Mouse (Mus musculus) heart, embryonic 10.5 days (tissue): ENCODE results near the gene Ncor2. TPM values are rescaled to one million over a fixed set of nuclear protein-coding genes. Genes with fewer than 3 reads are reported as not detected.
A peak's percentile ranks its signal among the peaks of the same experiment; 100 is the strongest.

Source experiments
- DNase-seq: peaks from one replicate; pipeline ENCODE4 v3.0.0-alpha.2; 2017; ENCODE audit warnings: low spot score
- H3K27ac ChIP-seq: fragments of 300-500 bp; sonication (generic); 2 replicates; pipeline ENCODE4 v1.5.1; 2016; ENCODE audit warnings: mild to moderate bottlenecking
- H3K27me3 ChIP-seq: fragments of 300-500 bp; sonication (generic); 2 replicates; pipeline ENCODE4 v1.6.1; 2016; ENCODE audit warnings: mild to moderate bottlenecking; ENCODE audit not compliant: poor library complexity, insufficient read depth, severe bottlenecking
- H3K36me3 ChIP-seq: fragments of 300-500 bp; sonication (generic); 2 replicates; pipeline ENCODE4 v1.6.1; 2016; ENCODE audit warnings: mild to moderate bottlenecking, moderate library complexity
- H3K4me1 ChIP-seq: fragments of 300-500 bp; sonication (generic); 2 replicates; pipeline ENCODE4 v1.6.1; 2016; ENCODE audit warnings: mild to moderate bottlenecking
- H3K4me3 ChIP-seq: fragments of 300-500 bp; sonication (generic); 2 replicates; pipeline ENCODE4 v1.5.1; 2016; ENCODE audit warnings: mild to moderate bottlenecking, moderate library complexity
- H3K9me3 ChIP-seq: fragments of 300-500 bp; sonication (generic); 2 replicates; pipeline ENCODE4 v1.6.1; 2016; ENCODE audit warnings: mild to moderate bottlenecking, moderate library complexity
- WGBS: fragments of 180-500 bp; shearing (Covaris S2); methylation state at CpG from one replicate; pipeline ENCODE4 v1.1.7; 2016; 5-methylcytosine and 5-hydroxymethylcytosine counted together
- polyA plus RNA-seq: library from polyadenylated mRNA; unstranded; fragments of >200 nt; fragmentation: Nextera tagmentation; extraction: Ambion mirVana; gene quantifications from 2 replicates; pipeline ENCODE4 v1.2.1, GENCODE M21; 2016

The Ncor2 gene
- polyA plus RNA-seq, 1 experiment from 2014 or later: 23.3 TPM

DNA sequence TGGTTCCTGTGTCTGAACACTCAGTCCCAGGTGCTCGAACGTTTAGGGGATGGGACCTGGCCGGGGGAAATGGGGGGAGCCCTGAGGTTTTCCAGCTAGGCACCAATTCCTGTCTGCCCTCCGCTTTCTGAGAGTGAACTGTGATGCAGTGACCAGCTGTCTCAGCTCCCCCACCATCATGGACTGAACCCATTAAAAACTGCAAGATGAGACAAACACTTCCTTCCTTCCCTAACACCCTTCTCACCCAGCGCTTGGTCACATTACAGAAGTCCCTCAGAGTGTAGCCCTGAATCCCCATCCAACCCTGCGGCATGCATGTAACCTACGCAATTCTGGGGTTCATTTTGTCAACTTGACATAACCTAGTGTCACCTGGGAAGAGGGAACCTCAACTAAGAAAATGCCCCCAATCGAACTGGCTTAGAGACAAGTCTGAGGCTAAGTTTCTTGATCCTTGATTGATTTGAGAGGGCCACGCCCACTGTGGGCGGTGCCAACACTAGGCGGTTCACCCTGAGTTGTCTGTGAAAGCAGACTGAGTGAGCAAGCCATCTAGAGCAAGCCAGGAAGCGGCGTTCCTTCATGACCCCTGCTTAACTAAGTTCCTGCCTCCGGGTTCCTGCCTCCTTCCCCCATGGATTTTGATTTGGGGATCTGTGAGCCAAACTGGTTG is 41.9 kb downstream of the Ncor2 start:
- Histone ChIP-seq H3K9me3 (no peaks in the 10 kb centered on the region), H3K4me1 (peaks cover 94% of the 10 kb centered on the region), H3K27me3 (no peaks in the 10 kb centered on the region), H3K4me3 (no peak overlapping the region), H3K36me3 (0 out of 2 replicates have a peak, but pooled peaks cover 6% of the 10 kb centered on the region), H3K27ac (peak overlapping the region; percentile 60)
- WGBS: 51% methylated on average over 14 of the region's 14 CpGs
- DNase-seq: no peak

DNA sequence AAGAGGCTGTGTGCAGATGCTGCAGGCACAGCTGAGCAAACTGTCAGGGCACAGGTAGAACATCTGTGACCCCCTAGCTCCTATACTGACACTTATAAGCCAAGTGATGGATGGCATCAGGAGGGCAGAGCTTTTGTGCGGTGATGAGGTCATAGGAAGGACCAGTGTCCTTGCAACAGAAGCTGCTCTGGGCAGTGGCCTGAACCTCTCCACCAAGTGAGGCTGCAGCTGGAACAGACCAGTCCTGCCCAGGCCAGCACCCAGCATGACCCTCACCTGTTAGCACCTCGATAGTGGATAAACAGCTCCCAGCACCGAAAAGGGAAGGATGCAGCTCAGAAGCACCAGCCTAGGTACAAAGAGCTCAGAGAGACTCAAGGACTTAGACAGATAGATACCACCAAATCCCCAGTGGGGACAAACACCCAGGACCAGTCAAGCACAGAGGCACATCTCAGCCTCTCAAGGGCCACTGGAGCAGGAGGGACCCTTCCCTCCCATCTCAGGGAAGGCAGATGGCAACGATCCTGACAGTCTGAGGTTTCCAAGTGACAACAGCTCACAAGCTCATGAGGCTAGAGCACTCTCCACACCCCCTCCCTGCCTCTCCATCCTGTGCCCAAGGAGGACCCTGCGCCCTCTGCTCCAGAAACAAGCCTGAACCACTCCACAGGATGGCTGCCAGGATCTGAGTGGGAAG is 42.6 kb downstream of the Ncor2 start:
- Histone ChIP-seq H3K27ac (peak overlapping the region; percentile 60), H3K4me3 (no peak overlapping the region), H3K27me3 (no peaks in the 10 kb centered on the region), H3K36me3 (0 out of 2 replicates have a peak, but pooled peaks cover 6% of the 10 kb centered on the region), H3K4me1 (peaks cover 94% of the 10 kb centered on the region), H3K9me3 (no peaks in the 10 kb centered on the region)
- no peak for DNase-seq
- 57% methylated on average over 5 of the region's 5 CpGs for WGBS

DNA sequence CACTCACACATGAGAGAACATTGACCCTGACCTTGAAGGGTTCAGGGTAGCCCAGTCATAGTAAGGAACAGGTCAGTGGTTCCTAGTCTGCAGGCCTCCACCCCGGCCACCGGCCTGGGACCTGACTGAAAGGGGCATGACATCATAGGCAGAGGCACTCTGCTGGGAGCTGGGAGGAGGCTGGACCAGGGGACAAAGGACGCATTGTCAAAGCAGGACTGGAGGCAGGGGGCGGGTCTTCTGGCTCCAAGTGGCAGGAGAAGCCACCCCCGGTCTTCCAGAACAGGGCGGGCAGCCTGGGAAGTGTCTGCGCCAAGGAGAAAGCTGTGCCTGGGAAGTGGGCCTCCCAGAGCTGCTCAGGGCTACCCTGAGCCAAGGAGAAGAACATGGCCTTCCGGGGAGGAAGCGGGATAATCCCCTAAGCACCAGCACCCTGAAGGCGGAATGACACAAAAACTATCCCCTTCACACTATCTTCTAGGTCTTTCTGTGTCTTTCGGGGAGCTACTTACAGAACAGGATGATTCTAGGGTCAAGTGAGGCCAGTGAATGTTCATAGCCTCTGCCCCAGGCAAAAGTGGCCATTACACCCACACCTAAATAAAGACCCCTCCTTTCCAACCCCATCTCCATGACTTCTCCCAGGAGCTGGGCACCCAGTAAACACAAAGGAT is 44.1 kb downstream of the Ncor2 start:
- 17% methylated on average over 11 of the region's 11 CpGs for WGBS

DNA sequence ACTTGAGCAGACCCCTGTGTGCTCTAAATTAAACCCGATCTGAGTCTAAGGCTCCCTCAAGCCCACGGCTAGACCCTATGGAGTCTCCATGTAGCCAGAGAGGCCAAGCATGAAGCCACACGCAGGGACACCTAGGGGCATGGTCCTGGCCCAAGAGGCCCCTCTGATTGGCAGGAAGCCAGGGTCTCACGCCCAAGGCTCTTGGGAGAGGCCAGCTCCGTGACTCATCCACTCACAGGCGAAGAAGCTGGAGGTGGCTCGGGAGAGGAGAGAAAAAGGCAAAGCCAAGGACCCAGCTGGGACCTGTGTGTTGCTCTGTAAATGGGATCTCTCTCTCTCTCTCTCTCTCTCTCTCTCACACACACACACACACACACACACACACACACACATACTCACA is 44.6 kb downstream of the Ncor2 start:
- no peak for DNase-seq
- peaks cover 94% of the 10 kb centered on the region for H3K4me1 ChIP-seq
- peak overlapping the region; percentile 34 for H3K4me3 ChIP-seq
- H3K9me3 ChIP-seq: no peaks in the 10 kb centered on the region
- peak overlapping the region; percentile 86 for H3K27ac ChIP-seq
- H3K36me3 ChIP-seq: 0 out of 2 replicates have a peak, but pooled peaks cover 6% of the 10 kb centered on the region
- 41% methylated on average over 7 of the region's 7 CpGs for WGBS
- H3K27me3 ChIP-seq: no peaks in the 10 kb centered on the region

More for the DNA sequence above, 44.1 kb downstream of the Ncor2 start:
- Histone ChIP-seq H3K4me3 (peak overlapping the region; percentile 34), H3K27me3 (no peaks in the 10 kb centered on the region), H3K4me1 (peaks cover 94% of the 10 kb centered on the region), H3K36me3 (0 out of 2 replicates have a peak, but pooled peaks cover 6% of the 10 kb centered on the region), H3K9me3 (no peaks in the 10 kb centered on the region), H3K27ac (peak overlapping the region; percentile 86)
- peak; percentile 94 for DNase-seq

DNA sequence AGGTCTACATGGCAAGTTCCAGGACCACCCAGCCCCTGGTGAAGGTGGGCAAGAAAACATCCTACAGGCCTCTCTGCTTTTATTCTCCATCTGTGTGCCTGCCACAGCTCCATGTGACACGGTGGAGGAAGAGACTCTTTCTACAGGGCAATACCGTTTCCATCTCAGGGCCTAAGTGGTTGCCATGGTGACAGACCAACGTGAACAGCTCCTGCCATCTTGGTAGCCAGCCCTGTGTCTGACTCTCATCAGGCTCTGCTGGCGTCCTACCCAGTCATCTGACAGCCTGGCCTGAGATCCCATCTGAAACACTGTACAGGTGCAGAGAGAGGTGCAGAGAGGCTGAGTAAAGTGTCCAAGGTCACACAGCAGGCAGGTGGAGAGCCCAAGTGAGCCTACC is 45.4 kb downstream of the Ncor2 start:
- Histone ChIP-seq H3K4me1 (peaks cover 94% of the 10 kb centered on the region), H3K27ac (peak overlapping the region; percentile 86; the same call in 1 of the 2 replicates), H3K27me3 (no peaks in the 10 kb centered on the region), H3K36me3 (0 out of 2 replicates have a peak, but pooled peaks cover 3% of the 10 kb centered on the region), H3K9me3 (no peaks in the 10 kb centered on the region), H3K4me3 (no peak overlapping the region)
- WGBS: 56% methylated on average over 4 of the region's 4 CpGs
- DNase-seq: no peak

DNA sequence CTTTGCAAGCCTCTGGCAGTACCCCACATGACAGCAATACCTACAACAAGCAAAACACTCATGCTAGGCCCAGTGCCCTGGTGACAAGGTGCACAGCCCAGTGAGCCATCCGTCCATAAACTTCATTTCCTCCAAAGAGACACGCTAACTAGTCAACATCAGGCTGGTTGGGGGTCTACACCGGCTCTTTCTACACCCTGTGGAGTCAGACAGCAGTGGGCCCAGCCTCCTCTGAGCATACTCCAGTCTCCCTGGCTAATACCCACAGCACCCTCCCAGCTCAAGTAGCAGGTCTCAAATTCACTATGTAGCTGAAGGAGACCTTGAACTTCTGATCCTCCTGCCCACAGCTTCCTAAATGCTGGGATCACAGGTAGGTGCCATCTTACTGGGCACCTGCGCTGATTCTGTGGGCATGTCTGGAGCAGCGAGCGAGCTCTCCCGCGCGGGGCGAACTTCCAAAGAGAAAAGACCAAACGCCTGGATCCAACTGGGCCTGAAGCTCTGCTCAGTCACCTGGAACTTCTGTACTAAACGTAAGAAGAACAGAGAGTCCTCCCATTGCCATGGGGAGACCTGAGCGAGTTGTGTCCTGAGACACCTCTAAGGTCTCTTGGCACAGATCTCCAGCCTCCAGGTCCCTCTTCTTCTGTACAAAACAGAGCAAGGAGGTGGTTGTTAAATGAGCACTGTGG is 46.3 kb downstream of the Ncor2 start:
- DNase-seq: no peak
- Histone ChIP-seq H3K9me3 (no peaks in the 10 kb centered on the region), H3K4me3 (no peak overlapping the region), H3K27ac (0 out of 2 replicates have a peak overlapping the region, but pooled peaks have one; percentile 52), H3K4me1 (peaks cover 94% of the 10 kb centered on the region), H3K27me3 (no peaks in the 10 kb centered on the region), H3K36me3 (no peaks in the 10 kb centered on the region)
- WGBS: 94% methylated on average over 13 of the region's 13 CpGs

DNA sequence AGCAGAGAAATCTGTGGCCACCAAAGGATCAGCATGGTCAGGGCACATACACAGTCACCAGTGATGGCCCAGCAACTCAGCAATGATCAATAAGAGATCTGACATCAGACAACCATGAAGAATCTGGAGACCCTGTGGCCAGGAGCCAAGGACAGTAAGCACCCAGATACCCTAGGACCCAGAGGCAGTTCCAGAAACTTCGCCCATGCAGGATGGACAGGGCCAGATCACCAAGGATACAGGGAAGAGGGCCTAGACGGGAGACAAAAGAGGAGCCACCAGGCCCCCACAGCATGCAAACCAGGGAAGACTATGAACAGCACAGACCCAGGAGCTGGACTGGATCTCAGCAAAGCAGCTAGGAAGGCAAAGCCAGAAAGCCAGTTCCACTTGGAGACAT is 47.0 kb downstream of the Ncor2 start:
- no peaks in the 10 kb centered on the region for H3K9me3 ChIP-seq
- peaks cover 93% of the 10 kb centered on the region for H3K4me1 ChIP-seq
- no peak for DNase-seq
- no peak overlapping the region for H3K4me3 ChIP-seq
- WGBS: 87% methylated on average over 2 of the region's 2 CpGs
- H3K27me3 ChIP-seq: no peaks in the 10 kb centered on the region
- peak overlapping the region; percentile 52; the same call in 1 of the 2 replicates for H3K27ac ChIP-seq
- no peaks in the 10 kb centered on the region for H3K36me3 ChIP-seq

DNA sequence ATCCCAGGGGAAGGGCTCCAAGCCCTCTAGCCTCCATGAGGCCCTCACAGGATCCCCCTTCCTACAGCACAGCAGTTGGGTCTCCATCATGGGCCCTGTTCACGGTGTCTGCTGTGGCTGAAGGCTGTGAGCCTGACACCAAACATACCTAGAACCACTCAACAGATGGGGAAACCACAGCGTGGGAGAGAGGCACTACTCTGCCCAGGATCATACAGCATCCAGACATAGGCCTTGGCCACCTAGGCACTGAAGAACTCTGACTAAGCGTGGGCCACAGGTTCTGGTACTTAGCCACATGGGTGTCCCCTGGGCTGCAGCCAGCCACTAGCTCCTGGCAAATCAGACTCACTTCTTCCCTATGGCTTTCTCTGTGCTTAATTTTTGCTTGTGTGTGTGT is 48.6 kb downstream of the Ncor2 start:
- Histone ChIP-seq H3K27me3 (no peaks in the 10 kb centered on the region), H3K4me3 (no peak overlapping the region), H3K9me3 (no peaks in the 10 kb centered on the region), H3K4me1 (peaks cover 94% of the 10 kb centered on the region), H3K27ac (peak overlapping the region; percentile 31), H3K36me3 (no peaks in the 10 kb centered on the region)
- DNase-seq: no peak
- WGBS: 88% methylated on average over 3 of the region's 3 CpGs

DNA sequence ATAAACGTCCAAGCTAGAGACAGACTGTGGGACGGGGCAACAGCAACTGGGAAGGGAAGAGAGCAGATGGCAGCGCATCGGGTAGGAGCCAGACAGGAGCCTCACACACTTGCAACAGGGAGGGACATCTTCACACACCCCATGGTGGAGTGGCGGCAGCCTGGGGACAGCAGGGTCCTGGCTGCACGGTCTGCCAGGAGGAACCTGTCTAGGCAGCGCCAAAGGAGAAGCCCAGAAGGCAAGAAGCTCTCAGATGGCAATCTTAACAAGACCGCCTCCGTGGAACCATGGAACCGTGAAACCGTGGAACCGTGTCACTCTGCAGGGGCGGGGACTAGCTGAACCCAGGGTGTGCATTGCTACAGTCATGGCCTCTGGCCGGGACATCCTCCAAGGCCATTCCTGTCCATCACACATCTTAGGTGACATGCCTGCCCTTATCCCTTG is 50.1 kb downstream of the Ncor2 start:
- 77% methylated on average over 14 of the region's 14 CpGs for WGBS

DNA sequence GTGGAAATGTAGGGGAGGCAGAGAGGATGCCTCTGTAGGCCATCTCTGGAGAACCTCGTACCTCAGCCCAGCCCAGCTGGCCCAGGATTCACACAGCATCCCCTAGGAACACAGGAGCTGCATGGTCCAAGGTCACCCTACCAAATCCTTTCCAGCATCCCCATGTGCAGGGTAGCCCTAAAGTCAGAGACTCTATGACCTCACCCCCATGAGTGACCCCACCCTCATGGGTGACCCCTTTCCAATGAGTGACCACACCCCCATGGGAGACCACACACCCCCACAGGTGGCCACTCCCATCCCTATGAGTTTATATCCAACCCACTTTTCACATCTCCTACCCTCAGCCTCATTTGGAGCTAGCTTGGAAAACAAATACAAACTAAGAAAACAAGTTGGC is 51.1 kb downstream of the Ncor2 start:
- H3K36me3 ChIP-seq: peaks cover 18% of the 10 kb centered on the region
- DNase-seq: no peak
- no peaks in the 10 kb centered on the region for H3K27me3 ChIP-seq
- WGBS: 83% methylated on average over 1 of the region's 1 CpGs
- no peak overlapping the region for H3K4me3 ChIP-seq
- peaks cover 92% of the 10 kb centered on the region for H3K4me1 ChIP-seq
- peak overlapping the region; percentile 43; the same call in 1 of the 2 replicates for H3K27ac ChIP-seq
- H3K9me3 ChIP-seq: no peaks in the 10 kb centered on the region

More for the DNA sequence above, 50.1 kb downstream of the Ncor2 start:
- H3K4me3 ChIP-seq: no peak overlapping the region
- no peaks in the 10 kb centered on the region for H3K27me3 ChIP-seq
- H3K9me3 ChIP-seq: no peaks in the 10 kb centered on the region
- no peak for DNase-seq
- H3K36me3 ChIP-seq: peaks cover 14% of the 10 kb centered on the region
- H3K27ac ChIP-seq: peak overlapping the region; percentile 11
- H3K4me1 ChIP-seq: peaks cover 92% of the 10 kb centered on the region

DNA sequence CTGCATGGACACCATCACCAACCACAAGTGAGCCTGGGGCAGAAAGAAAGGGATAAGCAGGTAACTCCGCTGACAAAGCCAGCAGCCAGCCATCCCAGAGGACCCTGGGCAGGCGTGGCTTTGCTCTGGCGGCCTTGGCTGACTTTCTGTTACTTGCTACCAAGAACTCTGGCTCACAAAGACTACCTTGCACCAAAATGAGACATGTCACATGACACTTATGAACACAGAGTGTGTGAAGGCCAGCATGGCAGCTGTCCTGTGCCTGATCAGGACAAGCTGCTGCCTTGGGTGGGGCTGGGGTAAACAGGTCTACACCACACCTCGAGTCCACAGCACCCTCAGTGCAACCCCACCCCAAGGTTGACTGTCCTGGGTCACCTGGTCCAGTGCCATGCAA is 51.6 kb downstream of the Ncor2 start:
- no peak for DNase-seq
- Histone ChIP-seq H3K9me3 (no peaks in the 10 kb centered on the region), H3K27me3 (no peaks in the 10 kb centered on the region), H3K4me3 (no peak overlapping the region), H3K27ac (peak overlapping the region; percentile 43; the same call in 1 of the 2 replicates), H3K36me3 (peaks cover 22% of the 10 kb centered on the region), H3K4me1 (peaks cover 90% of the 10 kb centered on the region)
- WGBS: 88% methylated on average over 4 of the region's 4 CpGs

DNA sequence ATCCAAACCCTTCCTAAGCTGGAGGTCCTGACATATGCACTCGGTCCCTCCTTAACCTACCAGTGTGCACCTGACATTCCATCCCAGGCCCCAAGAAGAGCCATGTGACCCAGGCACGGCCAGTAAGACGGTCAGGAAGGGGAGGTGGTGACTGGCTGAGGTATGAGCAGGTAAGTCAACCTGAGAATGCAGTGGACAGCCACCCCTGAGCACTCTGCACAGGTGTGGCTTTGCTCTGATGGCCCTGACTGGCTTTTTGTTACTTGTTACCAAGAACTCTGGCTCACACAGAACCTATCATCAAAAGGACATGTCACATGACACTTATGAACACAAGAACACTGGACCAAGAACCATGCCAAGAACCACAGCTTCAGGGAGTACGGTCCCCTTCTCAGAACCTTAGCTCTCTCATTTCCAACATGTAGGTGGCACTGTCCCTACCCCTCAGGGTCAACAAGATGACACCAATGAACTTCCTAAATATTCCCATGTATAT is 53.0 kb downstream of the Ncor2 start:
- no peaks in the 10 kb centered on the region for H3K27me3 ChIP-seq
- no peak overlapping the region for H3K4me3 ChIP-seq
- H3K36me3 ChIP-seq: peaks cover 27% of the 10 kb centered on the region
- H3K4me1 ChIP-seq: peaks cover 89% of the 10 kb centered on the region
- no peaks in the 10 kb centered on the region for H3K9me3 ChIP-seq
- no peak for DNase-seq
- 0 out of 2 replicates have a peak overlapping the region, but pooled peaks have one; percentile 23 for H3K27ac ChIP-seq
- 88% methylated on average over 4 of the region's 4 CpGs for WGBS
